Mouse (Mus musculus) kidney, adult 18-20 months (tissue): ENCODE results near the gene Asb15.

Source experiments
- DNase-seq: peaks from one replicate; pipeline ENCODE4 v3.0.0; 2021

The Asb15 gene

DNA sequence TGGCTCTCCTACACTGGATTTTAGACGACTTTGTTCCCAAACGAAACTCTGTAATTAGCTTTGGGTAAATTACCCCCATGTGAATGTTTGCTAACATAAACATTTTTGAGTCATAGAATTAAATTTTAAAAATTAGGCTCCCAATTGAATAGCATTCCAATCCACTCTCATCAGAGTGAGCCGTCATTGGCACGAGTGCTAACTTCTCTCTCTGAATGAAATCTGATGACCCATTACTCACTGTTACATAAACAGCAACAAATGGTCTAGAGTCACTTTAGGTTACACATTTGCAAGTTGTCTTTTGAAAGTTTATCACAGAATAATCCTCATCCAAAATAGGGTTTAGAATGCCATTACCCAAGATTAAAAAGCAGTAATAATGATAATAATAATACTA is 81.6 kb downstream of the Asb15 start:
- DNase-seq: no peak

DNA sequence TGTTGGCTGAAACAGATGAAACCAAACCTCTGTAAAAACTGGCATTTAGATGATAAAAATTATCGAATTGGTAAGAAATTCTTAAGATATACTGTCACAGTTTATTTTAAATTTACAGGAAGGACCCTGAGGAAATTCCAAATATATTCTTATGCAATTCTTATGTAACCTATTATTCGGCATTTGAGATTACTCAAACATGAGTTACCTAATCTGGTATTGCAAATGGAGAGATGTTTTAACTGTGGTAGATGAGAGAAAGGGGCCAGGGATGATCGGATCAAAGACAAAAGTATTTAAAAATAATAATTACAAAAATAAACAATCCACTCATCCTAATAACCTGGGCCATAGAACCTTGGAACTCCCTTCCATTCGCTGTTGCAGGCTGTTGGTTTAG is 82.4 kb downstream of the Asb15 start:
- no peak for DNase-seq

DNA sequence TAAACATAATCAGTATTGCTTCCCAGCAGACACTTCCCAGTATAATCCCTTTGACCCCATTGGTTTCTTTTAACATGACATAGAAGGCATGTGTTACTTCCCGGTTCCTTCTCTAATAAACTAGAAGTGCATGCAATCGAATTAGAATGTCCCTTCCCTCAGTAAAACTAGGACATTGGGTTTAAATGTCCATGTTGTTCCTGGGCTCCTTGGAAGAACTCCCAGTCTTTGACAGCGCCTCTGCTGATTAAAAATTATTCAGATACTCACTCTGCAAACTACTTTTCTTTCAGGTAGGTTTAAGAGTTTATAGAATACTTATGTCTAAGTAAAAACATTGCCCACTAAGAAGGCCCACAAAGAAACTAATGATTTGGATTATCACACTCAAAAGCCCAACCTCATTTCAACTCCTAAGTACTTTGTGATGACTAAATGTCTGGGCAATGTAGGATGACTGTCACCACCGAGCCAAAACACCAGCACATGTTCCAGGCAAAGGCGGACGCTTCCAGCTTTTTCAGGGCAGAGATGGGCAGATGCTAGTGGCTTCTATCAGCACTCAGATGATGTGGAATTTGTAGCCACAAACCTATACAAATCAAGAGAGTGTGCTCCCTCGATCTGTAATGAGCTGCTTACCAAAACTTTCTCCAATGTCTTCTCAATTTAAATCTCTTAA is 84.3 kb downstream of the Asb15 start:
- DNase-seq: no peak

DNA sequence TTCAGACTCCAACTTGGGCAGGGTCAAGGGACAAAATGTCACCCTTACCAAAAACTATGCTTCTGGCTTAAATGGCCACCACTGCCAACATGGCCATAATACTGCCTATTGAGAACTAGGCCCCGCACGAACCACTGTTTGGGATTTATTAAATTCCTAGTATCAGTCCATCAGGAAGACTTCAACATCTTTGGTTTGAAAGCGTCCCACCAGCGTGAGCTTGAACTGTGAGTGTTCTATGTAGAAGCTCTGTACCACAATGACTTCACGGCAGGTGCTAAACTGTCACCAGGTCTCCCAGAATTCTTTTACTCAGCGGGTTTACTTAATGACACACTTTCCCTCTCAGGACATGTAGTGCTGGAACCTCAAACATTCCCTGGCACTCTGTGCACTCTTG is 85.4 kb downstream of the Asb15 start:
- no peak for DNase-seq

DNA sequence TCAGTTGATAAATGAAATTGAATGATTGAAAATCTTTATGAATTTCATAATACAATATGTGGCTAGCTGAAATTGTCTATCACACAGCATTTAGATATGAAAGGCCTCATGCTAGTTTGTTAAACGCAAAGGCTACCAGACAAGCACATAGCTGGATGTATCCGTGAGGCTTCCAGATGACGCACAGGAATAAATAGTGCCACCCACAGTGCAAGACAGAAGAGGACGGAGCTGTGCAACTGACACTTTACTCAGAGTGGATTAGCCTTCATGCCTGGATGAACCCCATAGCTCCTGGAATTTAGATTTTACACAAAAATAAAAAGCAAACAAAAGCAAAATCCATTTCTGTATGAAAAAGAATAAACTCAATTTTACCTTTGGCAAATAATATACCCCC is 86.0 kb downstream of the Asb15 start:
- no peak for DNase-seq

DNA sequence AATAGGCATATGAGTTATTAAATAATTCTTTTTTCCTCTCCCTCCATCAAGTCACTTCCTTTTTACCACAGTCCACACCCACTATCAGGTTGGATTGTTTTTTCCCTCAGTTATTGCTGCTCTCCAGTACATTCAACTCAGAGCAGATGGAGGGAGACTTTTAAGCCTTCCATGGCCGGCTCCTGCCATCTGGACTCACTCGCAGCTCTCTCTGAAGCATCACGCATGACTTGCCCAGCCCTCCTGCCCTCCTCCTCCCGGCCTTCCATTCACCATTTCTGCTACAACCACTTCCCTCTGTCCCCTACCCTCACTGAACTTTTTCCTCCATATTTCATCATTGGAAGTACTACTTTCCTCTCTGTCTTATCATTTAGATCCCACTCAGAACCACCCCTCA is 88.8 kb downstream of the Asb15 start:
- DNase-seq: no peak

DNA sequence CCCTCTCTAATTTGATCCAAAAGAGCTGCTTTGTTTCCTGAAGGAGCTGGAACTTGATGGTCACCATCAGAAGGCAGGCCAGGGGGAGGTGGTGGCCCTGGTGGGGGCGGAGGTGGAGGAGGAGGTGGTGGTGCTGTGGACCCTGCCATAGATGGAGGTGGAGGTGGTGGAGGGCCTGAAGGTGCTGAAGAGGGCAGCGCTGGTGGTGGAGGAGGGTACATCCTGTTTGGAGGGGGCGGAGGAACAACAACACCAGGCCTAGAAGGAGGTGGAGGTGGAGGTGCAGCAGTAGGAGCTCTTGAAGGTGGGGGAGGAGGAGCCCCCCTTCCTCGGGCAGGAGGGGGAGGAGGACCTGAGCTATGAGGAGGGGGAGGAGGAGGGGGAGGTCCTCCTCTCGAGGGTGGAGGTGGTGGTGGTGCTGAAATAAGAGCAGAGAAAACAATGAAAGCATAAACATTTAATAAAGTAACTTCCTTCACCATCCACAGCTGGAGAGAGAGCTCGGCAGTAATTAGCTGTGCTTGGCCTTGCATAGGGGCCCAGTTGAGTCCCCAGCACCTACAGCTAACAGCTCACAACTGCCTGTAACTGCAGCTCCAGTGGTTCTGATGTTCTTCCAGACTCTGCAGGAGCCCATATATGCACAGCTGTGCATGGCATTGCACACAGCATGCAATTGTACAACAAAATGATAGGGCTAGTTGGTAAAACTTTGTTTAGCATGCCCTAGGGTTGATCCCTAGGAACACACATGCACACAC is 91.5 kb downstream of the Asb15 start:
- no peak for DNase-seq

DNA sequence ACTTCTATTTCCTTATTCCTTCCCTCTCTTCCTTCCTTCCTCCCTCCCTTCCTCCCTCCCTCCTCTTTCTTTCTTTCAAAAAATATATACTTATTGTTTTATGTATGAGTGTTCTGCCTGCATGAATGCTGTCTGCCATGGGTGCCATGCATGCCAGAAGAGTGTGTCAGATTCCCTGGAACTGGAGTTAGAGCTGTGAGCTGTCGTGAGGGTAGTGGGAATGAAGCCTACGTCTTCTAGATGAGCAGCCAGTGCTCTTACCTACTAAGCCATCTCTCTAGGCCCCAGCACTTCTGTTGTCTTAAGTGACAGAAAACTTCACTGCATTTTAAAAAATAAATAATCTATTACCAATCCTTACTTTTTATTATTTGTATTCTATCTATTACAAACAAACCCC is 93.0 kb downstream of the Asb15 start:
- DNase-seq: no peak

DNA sequence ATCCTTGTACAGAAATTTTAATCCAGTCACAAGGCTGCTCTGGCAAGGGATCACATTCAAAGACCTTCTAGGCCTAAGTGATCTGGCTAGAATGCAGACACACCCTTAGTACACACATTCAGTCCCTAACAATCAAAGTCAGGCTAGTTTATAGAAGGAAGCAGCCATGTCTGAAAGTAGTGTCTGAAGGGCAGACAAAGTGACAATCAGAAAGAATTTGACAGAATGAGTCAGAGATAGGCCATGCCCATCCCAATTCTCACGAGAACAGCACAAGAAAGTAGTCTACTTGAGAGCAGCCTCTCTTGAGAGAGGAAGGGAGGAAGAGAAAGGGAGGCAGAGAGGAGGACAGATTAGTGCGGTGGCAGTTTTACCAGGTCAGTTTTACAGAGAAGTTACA is 94.2 kb downstream of the Asb15 start:
- no peak for DNase-seq
